Mouse (Mus musculus) heart, embryonic 15.5 days (tissue): ENCODE results near the gene Tnfaip2. TPM values are rescaled to one million over a fixed set of nuclear protein-coding genes. Genes with fewer than 3 reads are reported as not detected.

ENCODE experiments used
- ATAC-seq: fragments of 200-750 bp; cut with Nextera tagmentation; replicated peaks from 2 replicates; pipeline ENCODE4 v1.8.0; 2017; ENCODE audit warnings: low read depth, moderate TSS enrichment; ENCODE audit not compliant: insufficient number of reproducible peaks, insufficient read depth, low FRiP score
- H3K27ac ChIP-seq: fragments of 300-500 bp; sonication (generic); 2 replicates; pipeline ENCODE4 v1.5.1; 2015; ENCODE audit warnings: mild to moderate bottlenecking, inconsistent platforms
- H3K27me3 ChIP-seq: fragments of 300-500 bp; sonication (generic); 2 replicates; pipeline ENCODE4 v1.6.1; 2015; ENCODE audit warnings: inconsistent platforms
- H3K36me3 ChIP-seq: fragments of 300-500 bp; sonication (generic); 2 replicates; pipeline ENCODE4 v1.6.1; 2015; ENCODE audit warnings: mild to moderate bottlenecking, inconsistent platforms
- H3K4me1 ChIP-seq: fragments of 300-500 bp; sonication (generic); replicated peaks from 2 replicates; pipeline ENCODE4 v1.6.1; 2015; ENCODE audit warnings: inconsistent platforms
- H3K4me2 ChIP-seq: fragments of 300-500 bp; sonication (generic); 2 replicates; pipeline ENCODE4 v1.6.1; 2015; ENCODE audit warnings: inconsistent platforms, mild to moderate bottlenecking, moderate library complexity
- H3K4me3 ChIP-seq: fragments of 300-500 bp; sonication (generic); 2 replicates; pipeline ENCODE4 v1.5.1; 2015; ENCODE audit warnings: mild to moderate bottlenecking, inconsistent platforms
- H3K9ac ChIP-seq: fragments of 300-500 bp; sonication (generic); 2 replicates; pipeline ENCODE4 v1.6.1; 2015; ENCODE audit warnings: mild to moderate bottlenecking, inconsistent platforms
- H3K9me3 ChIP-seq: fragments of 300-500 bp; sonication (generic); replicated peaks from 2 replicates; pipeline ENCODE4 v1.6.1; 2016; ENCODE audit warnings: inconsistent platforms
- WGBS: fragments of 180-500 bp; shearing (Covaris S2); methylation state at CpG from one replicate; pipeline ENCODE4 v1.1.7; 2015; ENCODE audit warnings: mixed read lengths; 5-methylcytosine and 5-hydroxymethylcytosine counted together
- polyA plus RNA-seq: library from polyadenylated mRNA; unstranded; fragments of >200 nt; fragmentation: Nextera tagmentation; extraction: Ambion mirVana; gene quantifications from 2 replicates; pipeline ENCODE4 v1.2.1, GENCODE M21; 2015

Tnfaip2 gene
- polyA plus RNA-seq, 1 experiment from 2014 or later = 4.8 TPM

- peak overlapping the region; percentile 68 for H3K27ac ChIP-seq
- H3K9me3 ChIP-seq = no peaks in the 10 kb centered on the region
- ATAC-seq = peak; percentile 16; the same call in 1 of the 2 replicates
- peak overlapping the region; percentile 80 for H3K4me2 ChIP-seq
- H3K9ac ChIP-seq = peak overlapping the region; percentile 52
- H3K4me3 ChIP-seq = peak overlapping the region; percentile 50
- peaks cover 62% of the 10 kb centered on the region for H3K4me1 ChIP-seq
- no peaks in the 10 kb centered on the region for H3K36me3 ChIP-seq
- peaks cover 57% of the 10 kb centered on the region for H3K27me3 ChIP-seq
- 1% methylated on average over 40 of the region's 40 CpGs for WGBS
Observed at GRCm38 (mm10) chr12:111428961-111429911, 13.0 kb upstream of the Tnfaip2 start.

- Histone ChIP-seq H3K9me3 (no peaks in the 10 kb centered on the region), H3K36me3 (no peaks in the 10 kb centered on the region), H3K27ac (peak overlapping the region; percentile 25), H3K4me2 (peak overlapping the region; percentile 80), H3K4me1 (peaks cover 69% of the 10 kb centered on the region), H3K9ac (peak overlapping the region; percentile 52), H3K4me3 (peak overlapping the region; percentile 50), H3K27me3 (peaks cover 51% of the 10 kb centered on the region)
- no peak for ATAC-seq
- 17% methylated on average over 27 of the region's 27 CpGs for WGBS
Observed at GRCm38 (mm10) chr12:111430049-111430867, 12.0 kb upstream of the Tnfaip2 start.

GRCm38 (mm10) chr12:111430868-111431817 lies 11.1 kb upstream of the Tnfaip2 start:
- no peak for ATAC-seq
- Histone ChIP-seq H3K4me2 (peak overlapping the region; percentile 80), H3K27me3 (peaks cover 44% of the 10 kb centered on the region), H3K36me3 (no peaks in the 10 kb centered on the region), H3K27ac (peak overlapping the region; percentile 36; the same call in 1 of the 2 replicates), H3K4me1 (peaks cover 64% of the 10 kb centered on the region), H3K9me3 (no peaks in the 10 kb centered on the region), H3K4me3 (no peak overlapping the region), H3K9ac (no peak overlapping the region)
- WGBS = 33% methylated on average over 14 of the region's 14 CpGs

GRCm38 (mm10) chr12:111432097-111432496 lies 10.2 kb upstream of the Tnfaip2 start:
- H3K4me2 ChIP-seq = no peak overlapping the region
- H3K4me3 ChIP-seq = no peak overlapping the region
- H3K27me3 ChIP-seq = peaks cover 45% of the 10 kb centered on the region
- peaks cover 63% of the 10 kb centered on the region for H3K4me1 ChIP-seq
- H3K27ac ChIP-seq = peak overlapping the region; percentile 63
- WGBS = 45% methylated on average over 4 of the region's 4 CpGs
- no peak for ATAC-seq
- no peaks in the 10 kb centered on the region for H3K36me3 ChIP-seq
- no peak overlapping the region for H3K9ac ChIP-seq
- no peaks in the 10 kb centered on the region for H3K9me3 ChIP-seq

GRCm38 (mm10) chr12:111432751-111433331 lies 9.4 kb upstream of the Tnfaip2 start:
- 66% methylated on average over 4 of the region's 5 CpGs for WGBS
- Histone ChIP-seq H3K27ac (peak overlapping the region; percentile 63), H3K4me2 (no peak overlapping the region), H3K36me3 (no peaks in the 10 kb centered on the region), H3K4me1 (peaks cover 63% of the 10 kb centered on the region), H3K4me3 (no peak overlapping the region), H3K9me3 (no peaks in the 10 kb centered on the region), H3K27me3 (peaks cover 44% of the 10 kb centered on the region), H3K9ac (no peak overlapping the region)
- no peak for ATAC-seq

GRCm38 (mm10) chr12:111434164-111434744 lies 8.0 kb upstream of the Tnfaip2 start:
- peak overlapping the region; percentile 57 for H3K27ac ChIP-seq
- no peak overlapping the region; the same call in 1 of the 2 replicates for H3K9ac ChIP-seq
- 48% methylated on average over 7 of the region's 7 CpGs for WGBS
- H3K9me3 ChIP-seq = no peaks in the 10 kb centered on the region
- no peak for ATAC-seq
- H3K4me3 ChIP-seq = no peak overlapping the region
- H3K4me1 ChIP-seq = peaks cover 51% of the 10 kb centered on the region
- H3K36me3 ChIP-seq = no peaks in the 10 kb centered on the region
- H3K27me3 ChIP-seq = peaks cover 41% of the 10 kb centered on the region
- H3K4me2 ChIP-seq = peak overlapping the region; percentile 26; the same call in 1 of the 2 replicates

GRCm38 (mm10) chr12:111434745-111435327 lies 7.4 kb upstream of the Tnfaip2 start:
- no peaks in the 10 kb centered on the region for H3K9me3 ChIP-seq
- peaks cover 46% of the 10 kb centered on the region for H3K4me1 ChIP-seq
- no peak overlapping the region for H3K4me3 ChIP-seq
- peak overlapping the region; percentile 26; the same call in 1 of the 2 replicates for H3K4me2 ChIP-seq
- H3K27me3 ChIP-seq = peaks cover 38% of the 10 kb centered on the region
- ATAC-seq = peak; percentile 63
- H3K36me3 ChIP-seq = no peaks in the 10 kb centered on the region
- peak overlapping the region; percentile 57 for H3K27ac ChIP-seq
- H3K9ac ChIP-seq = no peak overlapping the region
- 23% methylated on average over 8 of the region's 8 CpGs for WGBS

- ATAC-seq = no peak
- H3K27me3 ChIP-seq = peaks cover 40% of the 10 kb centered on the region
- no peak overlapping the region for H3K9ac ChIP-seq
- H3K9me3 ChIP-seq = no peaks in the 10 kb centered on the region
- H3K4me3 ChIP-seq = no peak overlapping the region
- no peaks in the 10 kb centered on the region for H3K36me3 ChIP-seq
- peaks cover 32% of the 10 kb centered on the region for H3K4me1 ChIP-seq
- no peak overlapping the region for H3K27ac ChIP-seq
- WGBS = 73% methylated on average over 3 of the region's 3 CpGs
- H3K4me2 ChIP-seq = no peak overlapping the region
Observed at GRCm38 (mm10) chr12:111436170-111436569, 6.1 kb upstream of the Tnfaip2 start.

- H3K4me3 ChIP-seq = no peak overlapping the region
- H3K4me2 ChIP-seq = no peak overlapping the region
- 55% methylated on average over 8 of the region's 8 CpGs for WGBS
- H3K9ac ChIP-seq = no peak overlapping the region
- no peak for ATAC-seq
- H3K4me1 ChIP-seq = peaks cover 29% of the 10 kb centered on the region
- no peaks in the 10 kb centered on the region for H3K36me3 ChIP-seq
- H3K9me3 ChIP-seq = no peaks in the 10 kb centered on the region
- H3K27me3 ChIP-seq = peaks cover 45% of the 10 kb centered on the region
- no peak overlapping the region for H3K27ac ChIP-seq
Observed at GRCm38 (mm10) chr12:111436640-111437039, 5.6 kb upstream of the Tnfaip2 start.
